In genomic region chr1:119438105-119438637, GRCm38 (mm10) we compare ENCODE assay signal across 20 mouse cellular contexts. TPM values are rescaled to one million over a fixed set of nuclear protein-coding genes. Genes with fewer than 3 reads are reported as not detected.
DNase-seq lines count a peak whose midpoint lies in the region; ATAC-seq and TF ChIP-seq lines count a peak whose summit lies in the region.
"Had no signal": no experiment of that assay in that cellular context is flagged by ENCODE, and none has a peak within 500 bp of the region (broad histone marks: within the 10 kb centered on the region; RNA-seq: fewer than 3 reads in every experiment).

No protein-coding gene starts in this region.

- ATAC-seq in megakaryocyte, adult 5-6 weeks (ENCODE audit: poor library complexity, severe bottlenecking), result no peak
- no peak for ATAC-seq in liver, postnatal 0 days
- ATAC-seq: activated CD4-positive, CD25-positive, alpha-beta regulatory T cell, adult 4 months; CD4-positive, CD25-positive, alpha-beta regulatory T cell, adult 4 months; Patski had no signal

- H3K4me2 ChIP-seq in CH12.LX (ENCODE audit: insufficient read depth, low read depth, poor library complexity, severe bottlenecking), result no peak overlapping the region; the same call in 1 of the 2 replicates
- H3K4me2 ChIP-seq in liver, postnatal 0 days (ENCODE audit: low read depth, low read length), result no peak overlapping the region

- TF ChIP-seq POLR2A in CH12.LX (IDR thresholded peaks at IDR 0.05; ENCODE audit: low read depth, low read length), result no peak

- H3K4me1 ChIP-seq in megakaryocyte, embryonic 14.5 days, result no peaks in the 10 kb centered on the region
- H3K4me1 ChIP-seq in CH12.LX (ENCODE audit: control insufficient read depth in 1 of 2, insufficient read depth in 2 of 2), result peaks cover 0 to 15% of the 10 kb centered on the region in 2 experiments; a peak in 3 of 4 replicates
- no peaks in the 10 kb centered on the region for H3K4me1 ChIP-seq in liver, postnatal 0 days (ENCODE audit: insufficient read depth)

- dilution Hi-C loops in CH12.LX (cut with MboI; ENCODE audit: extremely low pct_ligation_motif_present, extremely low pct_unique_long_range_greater_than_20kb, low sequenced_read_pairs), result no loop called here

- H3K9ac ChIP-seq in CH12.LX (ENCODE audit: insufficient read depth, low read depth), result no peak overlapping the region
- H3K9ac ChIP-seq in liver, postnatal 0 days (replicated peaks), result no peak overlapping the region

- peak overlapping the region; percentile 4 for H3K4me3 ChIP-seq in megakaryocyte, embryonic 14.5 days (replicated peaks)
- peak overlapping the region in 1 of 3 experiments; percentile 2 for H3K4me3 ChIP-seq in CH12.LX (replicated peaks in 1 of 3; ENCODE audit: low read depth in 2 of 3, low read length in 2 of 3, poor library complexity in 1 of 3)
- no peak overlapping the region for H3K4me3 ChIP-seq in liver, postnatal 0 days (ENCODE audit: low read depth, low read length)

- H3K9me3 ChIP-seq in megakaryocyte, embryonic 14.5 days, result peaks cover 17% of the 10 kb centered on the region
- H3K9me3 ChIP-seq in CH12.LX (replicated peaks; ENCODE audit: low read length), result peaks cover 14% of the 10 kb centered on the region
- H3K9me3 ChIP-seq in liver, postnatal 0 days (ENCODE audit: low read length), result no peaks in the 10 kb centered on the region
- H3K9me3 ChIP-seq: G1E had no signal

- no peak for DNase-seq in CH12.LX (ENCODE audit: extremely low read depth)
- no peak for DNase-seq in liver, postnatal 0 days
- DNase-seq: adrenal gland, adult 2 months; adrenal gland, adult 8-10 months; adrenal gland, postnatal 10 days; adrenal gland, postnatal 14 days; adrenal gland, postnatal 25 days; adrenal gland, postnatal 36 days; B cell, adult 2 months; cerebellum, adult 11 months; cerebellum, adult 11-12 months; cerebellum, adult 18-20 months; cerebellum, adult 2 months had no signal

- TF ChIP-seq RAD21 in CH12.LX (IDR thresholded peaks at IDR 0.05; ENCODE audit: low read depth, low read length), result no peak

- 84% methylated on average over 9 of the region's 9 CpGs for WGBS in liver, postnatal 0 days (ENCODE audit: insufficient replicate concordance)

- no peaks in the 10 kb centered on the region for H3K36me3 ChIP-seq in megakaryocyte, embryonic 14.5 days (replicated peaks; ENCODE audit: low read length)
- no peaks in the 10 kb centered on the region for H3K36me3 ChIP-seq in CH12.LX (replicated peaks in 1 of 2; ENCODE audit: control insufficient read depth in 1 of 2, insufficient read depth in 1 of 2, low read length in 1 of 2)
- no peaks in the 10 kb centered on the region for H3K36me3 ChIP-seq in liver, postnatal 0 days (replicated peaks; ENCODE audit: insufficient read depth, low read length)
- H3K36me3 ChIP-seq: G1E had no signal

- in situ Hi-C loops in CH12.LX (cut with MboI; ENCODE audit: low pct_ligation_motif_present, low pct_unique_long_range_greater_than_20kb, low sequenced_read_pairs), result no loop called here

- peak overlapping the region; percentile 20 for H3K27ac ChIP-seq in CH12.LX (ENCODE audit: insufficient read depth, low read depth)
- H3K27ac ChIP-seq in liver, postnatal 0 days (ENCODE audit: low read depth), result no peak overlapping the region

- TF ChIP-seq EP300 in CH12.LX (IDR thresholded peaks at IDR 0.05; ENCODE audit: low read length), result no peak; the same call in 1 of the 2 replicates
- TF ChIP-seq EP300 in liver, postnatal 0 days (IDR thresholded peaks at IDR 0.05; ENCODE audit: low read depth), result no peak

- peaks cover 24% of the 10 kb centered on the region for H3K27me3 ChIP-seq in megakaryocyte, embryonic 14.5 days (replicated peaks)
- no peaks in the 10 kb centered on the region for H3K27me3 ChIP-seq in CH12.LX (replicated peaks)
- H3K27me3 ChIP-seq in liver, postnatal 0 days (ENCODE audit: insufficient read depth, low read length), result no peaks in the 10 kb centered on the region

- no peaks in the 10 kb centered on the region for H3K79me2 ChIP-seq in CH12.LX (replicated peaks; ENCODE audit: control insufficient read depth, extremely low read depth, insufficient read depth, poor library complexity, severe bottlenecking)

- TF ChIP-seq CTCF in CH12.LX (conservative IDR thresholded peaks at IDR 0.05 in 1 of 2, IDR thresholded peaks at IDR 0.05 in 1 of 2; ENCODE audit: low read depth in 2 of 2, low read length in 2 of 2), result no peak
- TF ChIP-seq CTCF in liver, postnatal 0 days (IDR thresholded peaks at IDR 0.05; ENCODE audit: low read depth), result no peak

TF ChIP-seq in CH12.LX, 34 proteins besides CTCF, POLR2A, EP300 and RAD21:
- TF ChIP-seq BHLHE40 (IDR thresholded peaks at IDR 0.05; ENCODE audit: low read depth, low read length), result peak; percentile 74
- TF ChIP-seq MAFK (IDR thresholded peaks at IDR 0.05; ENCODE audit: insufficient replicate concordance, low read length), result no peak
- TF ChIP-seq ETS1 (conservative IDR thresholded peaks at IDR 0.05; ENCODE audit: low read depth, low read length), result peak; percentile 92
- TF ChIP-seq IRF4 (IDR thresholded peaks at IDR 0.05; ENCODE audit: low read depth, low read length), result peak; percentile 63

RNA-seq across cellular contexts. Expression of gene Inhbb, which starts 16.1 kb away (rescaled TPM):
- polyA plus RNA-seq in megakaryocyte, embryonic 14.5 days (2012; ENCODE audit: insufficient read depth, low replicate concordance), result 0.07 TPM in 1 of 2 replicates, not detected in the other
- total RNA-seq in megakaryocyte, adult 5-6 weeks (2015), result not detected in 2 replicates
- not detected in 2 replicates for total RNA-seq in megakaryocyte, adult 5-6 weeks (2017)
- total RNA-seq in CH12.LX (2012; rRNA removed), result not detected in 2 replicates
- total RNA-seq in CH12.LX (2014; rRNA removed), result not detected in 2 replicates
- not detected in 2 replicates for polyA plus RNA-seq in CH12.LX (2012; ENCODE audit: insufficient read length, low read depth)
- polyA plus RNA-seq in liver, postnatal 0 days (2015; fragmentation: Nextera tagmentation; extraction: Ambion mirVana), result 0.65 and 0.78 TPM in 2 replicates
- total RNA-seq: MEL had no signal
- polyA plus RNA-seq: activated CD4-positive, CD25-positive, alpha-beta regulatory T cell, adult 4 months; CD4-positive, CD25-positive, alpha-beta regulatory T cell, adult 4 months; G1E had no signal
